Mouse (Mus musculus): ENCODE data around the gene 9530002B09Rik. TPM values are rescaled to one million over a fixed set of nuclear protein-coding genes. Genes with fewer than 3 reads are reported as not detected.

9530002B09Rik gene
- not detected in 2 replicates for polyA plus RNA-seq (2012; rRNA removed)

GRCm38 (mm10) chr4:122688975-122689374 is at the start of gene 9530002B09Rik:
TSS of gene 9530002B09Rik (plus strand) at chr4:122689275.
- no peak within 1 kb of the TSS for H3K27ac ChIP-seq (ENCODE audit: insufficient read depth, low read length)
- TF ChIP-seq CTCF (IDR thresholded peaks at IDR 0.05; ENCODE audit: borderline replicate concordance, insufficient read depth, low read depth, low read length) = no peak
- TF ChIP-seq POLR2A (IDR thresholded peaks at IDR 0.05; ENCODE audit: borderline replicate concordance, insufficient read depth, low read length) = no peak
- no peak for DNase-seq
- no peaks in the 10 kb centered on the region for H3K4me1 ChIP-seq (ENCODE audit: control insufficient read depth, insufficient read depth, low read length)
- H3K4me3 ChIP-seq (replicated peaks; ENCODE audit: insufficient read depth, low read depth, low read length) = no peak within 1 kb of the TSS
- no peaks in the 10 kb centered on the region for H3K27me3 ChIP-seq (ENCODE audit: control insufficient read depth, insufficient read depth, low read length)

Other genes with a start within 250 kb of the 9530002B09Rik start
- 131 and 133 TPM in 2 replicates for gene Ppt1, start 147.0 kb downstream of the 9530002B09Rik start, polyA plus RNA-seq (2012; rRNA removed)
- 82.1 and 89.7 TPM in 2 replicates for gene Cap1, start 196.8 kb downstream of the 9530002B09Rik start, polyA plus RNA-seq (2012; rRNA removed)

Data from cerebellum, adult 2 months (tissue).